Mouse (Mus musculus) spleen, adult 2 months (tissue): Measurements from ENCODE around the gene Ndufv2. TPM values are rescaled to one million over a fixed set of nuclear protein-coding genes. Genes with fewer than 3 reads are reported as not detected.
A peak's percentile ranks its signal among the peaks of the same experiment; 100 is the strongest.

Experiments used
- DNase-seq, 2 experiments: peaks; one replicate each; pipeline versions ENCODE4 v3.0.0 to v3.0.0-alpha.2; 2012 to 2021; ENCODE audit warnings: low spot score in 2 of 2, low read depth in 1 of 2
- H3K27ac ChIP-seq: fragments of 200-500 bp; 2 replicates; pipeline ENCODE4 v1.5.1; 2012; ENCODE audit warnings: low read length, inconsistent platforms; ENCODE audit not compliant: insufficient read depth
- H3K27me3 ChIP-seq: fragments of 200-500 bp; 2 replicates; pipeline ENCODE4 v1.6.1; 2012; ENCODE audit warnings: mild to moderate bottlenecking, moderate library complexity, low read length, inconsistent platforms; ENCODE audit not compliant: control insufficient read depth, insufficient read depth
- H3K36me3 ChIP-seq: fragments of 200-500 bp; 2 replicates; pipeline ENCODE4 v1.6.1; 2012; ENCODE audit warnings: mild to moderate bottlenecking, low read length, inconsistent platforms; ENCODE audit not compliant: control insufficient read depth, insufficient read depth
- H3K4me1 ChIP-seq: fragments of 200-500 bp; 2 replicates; pipeline ENCODE4 v1.6.1; 2011; ENCODE audit warnings: inconsistent platforms; ENCODE audit not compliant: control insufficient read depth, insufficient read depth, insufficient read length
- H3K4me3 ChIP-seq: fragments of 200-500 bp; 2 replicates; pipeline ENCODE4 v1.5.1; 2011; ENCODE audit warnings: mild to moderate bottlenecking, inconsistent platforms; ENCODE audit not compliant: insufficient read depth, insufficient read length; ENCODE audit errors: extremely low read depth
- CTCF ChIP-seq: fragments of 200-500 bp; IDR thresholded peaks from 2 replicates; pipeline ENCODE4 v1.5.1; 2011; ENCODE audit warnings: mild to moderate bottlenecking, inconsistent platforms; ENCODE audit not compliant: insufficient read depth, insufficient read length, insufficient replicate concordance; ENCODE audit errors: extremely low read depth
- POLR2A ChIP-seq: fragments of 200-500 bp; IDR thresholded peaks from 2 replicates; pipeline ENCODE4 v1.6.1; 2011; ENCODE audit warnings: low read depth, low read length, inconsistent platforms
- whole genome bisulfite sequencing: fragments of 180-500 bp; shearing (Covaris S2); methylation state at CpG from one replicate; pipeline ENCODE4 v1.1.7; 2018; 5-methylcytosine and 5-hydroxymethylcytosine counted together
- polyA plus RNA-seq: library from polyadenylated mRNA; depleted of rRNA; stranded (reverse); fragments of >200 nt; gene quantifications from 2 replicates; pipeline ENCODE4 v1.2.3, GENCODE M21; 2012

Gene Ndufv2
- polyA plus RNA-seq, 1 experiment: 15.3 TPM

DNA sequence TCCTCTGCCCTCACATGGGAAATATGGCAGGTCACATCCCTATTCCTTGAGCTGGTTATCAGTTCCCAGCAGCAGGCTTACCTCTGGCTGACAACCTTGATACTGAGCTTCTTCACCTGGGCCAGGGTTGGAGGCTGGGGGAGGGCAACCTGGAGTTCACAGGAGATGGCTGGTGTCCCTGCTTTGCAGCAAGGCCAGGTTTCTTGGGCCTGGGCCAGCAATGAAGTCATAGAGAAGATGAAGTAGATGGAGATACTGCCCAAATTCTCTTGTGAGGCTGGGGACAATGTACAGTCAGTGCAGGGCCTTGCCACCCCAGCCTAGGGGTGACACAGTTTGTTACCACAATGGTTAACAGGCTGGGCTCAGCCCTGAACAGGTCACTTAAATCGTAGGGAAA, 19.3 kb upstream of the Ndufv2 start:
- 95% methylated on average over 1 of the region's 1 CpGs for WGBS

GRCm38 (mm10) chr17:66118991-66119390, 17.6 kb upstream of the Ndufv2 start:
- Histone ChIP-seq H3K4me3 (no peak overlapping the region), H3K27me3 (no peaks in the 10 kb centered on the region; the same call in 1 of the 2 replicates), H3K36me3 (peaks cover 45% of the 10 kb centered on the region), H3K27ac (no peak overlapping the region), H3K4me1 (peaks cover under 1% of the 10 kb centered on the region)
- no peak for TF ChIP-seq CTCF
- no peak for TF ChIP-seq POLR2A
- WGBS: 89% methylated on average over 8 of the region's 8 CpGs
- DNase-seq: no peak

More for the DNA sequence above, 19.3 kb upstream of the Ndufv2 start:
- no peaks in the 10 kb centered on the region; the same call in 1 of the 2 replicates for H3K27me3 ChIP-seq
- TF ChIP-seq POLR2A (no peak), CTCF (no peak)
- H3K36me3 ChIP-seq: peaks cover 37% of the 10 kb centered on the region
- peaks cover 3% of the 10 kb centered on the region for H3K4me1 ChIP-seq
- DNase-seq: no peak
- H3K27ac ChIP-seq: no peak overlapping the region
- no peak overlapping the region for H3K4me3 ChIP-seq

DNA sequence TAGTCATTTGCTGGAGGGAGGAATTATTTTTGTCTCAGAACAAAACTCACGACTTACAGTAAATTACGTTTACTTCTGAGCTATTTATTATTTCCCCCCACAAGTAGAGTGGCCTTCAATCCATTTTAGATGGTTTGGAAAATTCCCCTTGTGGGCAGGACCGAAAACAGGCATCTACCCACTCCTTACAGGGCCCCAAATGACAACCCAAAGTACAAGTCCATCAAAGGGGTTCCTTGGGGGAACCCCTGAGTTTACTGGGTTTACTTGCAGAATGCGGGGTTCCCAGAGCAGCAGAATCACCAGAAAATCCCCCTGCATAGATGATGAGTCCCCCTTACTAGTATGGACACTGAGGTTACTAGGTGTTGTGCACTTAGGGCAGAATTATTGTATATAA, 10.8 kb upstream of the Ndufv2 start:
- WGBS: 7% methylated on average over 4 of the region's 4 CpGs
- no peak overlapping the region for H3K27ac ChIP-seq
- H3K4me1 ChIP-seq: peaks cover 4% of the 10 kb centered on the region; the same call in 1 of the 2 replicates
- DNase-seq: no peak
- TF ChIP-seq POLR2A (no peak), CTCF (no peak)
- peaks cover 24% of the 10 kb centered on the region for H3K36me3 ChIP-seq
- peak overlapping the region; percentile 94; the same call in 1 of the 2 replicates for H3K4me3 ChIP-seq
- H3K27me3 ChIP-seq: no peaks in the 10 kb centered on the region

GRCm38 (mm10) chr17:66111402-66111959, 10.1 kb upstream of the Ndufv2 start, which contains the start of gene Washc1:
Washc1 (plus strand) TSS chr17:66111545.
- Histone ChIP-seq H3K36me3 (peaks cover 18% of the 10 kb centered on the region), H3K27ac (peak within 1 kb of the TSS; percentile 81), H3K4me1 (peaks cover 4% of the 10 kb centered on the region; the same call in 1 of the 2 replicates), H3K27me3 (no peaks in the 10 kb centered on the region), H3K4me3 (peak within 1 kb of the TSS; percentile 94)
- peak; percentile 67 to 87 for DNase-seq
- under 1% methylated on average over 40 of the region's 41 CpGs for WGBS
- TF ChIP-seq CTCF (no peak), POLR2A (no peak; the same call in 1 of the 2 replicates)

- Histone ChIP-seq H3K36me3 (peaks cover 11% of the 10 kb centered on the region), H3K27me3 (no peaks in the 10 kb centered on the region), H3K4me1 (peaks cover 4% of the 10 kb centered on the region; the same call in 1 of the 2 replicates), H3K4me3 (peak overlapping the region; percentile 16; the same call in 1 of the 2 replicates), H3K27ac (no peak overlapping the region; the same call in 1 of the 2 replicates)
- no peak for TF ChIP-seq CTCF
- no peak for TF ChIP-seq POLR2A
- DNase-seq: no peak
- 10% methylated on average over 6 of the region's 6 CpGs for WGBS
Observed at GRCm38 (mm10) chr17:66110746-66111145, 9.4 kb upstream of the Ndufv2 start.

- no peaks in the 10 kb centered on the region for H3K36me3 ChIP-seq
- WGBS: 38% methylated on average over 4 of the region's 4 CpGs
- no peak for DNase-seq
- no peak overlapping the region for H3K4me3 ChIP-seq
- H3K27me3 ChIP-seq: no peaks in the 10 kb centered on the region
- H3K27ac ChIP-seq: no peak overlapping the region
- no peak for TF ChIP-seq POLR2A
- peaks cover 4% of the 10 kb centered on the region; the same call in 1 of the 2 replicates for H3K4me1 ChIP-seq
Observed at GRCm38 (mm10) chr17:66108198-66108597, 6.8 kb upstream of the Ndufv2 start.

- no peaks in the 10 kb centered on the region for H3K36me3 ChIP-seq
- WGBS: 85% methylated on average over 8 of the region's 8 CpGs
- H3K4me1 ChIP-seq: peaks cover 1% of the 10 kb centered on the region; the same call in 1 of the 2 replicates
- no peak for DNase-seq
- no peaks in the 10 kb centered on the region for H3K27me3 ChIP-seq
- TF ChIP-seq CTCF (no peak), POLR2A (no peak)
- no peak overlapping the region for H3K27ac ChIP-seq
- H3K4me3 ChIP-seq: no peak overlapping the region
Observed at GRCm38 (mm10) chr17:66107466-66107865, 6.1 kb upstream of the Ndufv2 start.
